Mouse (Mus musculus) cerebellum, postnatal 4 days (tissue): Measurements from ENCODE around the gene C130074G19Rik.
A peak's percentile ranks its signal among the peaks of the same experiment; 100 is the strongest.

Experiments
- DNase-seq, 2 experiments: peaks; one replicate each; pipeline ENCODE4 v3.0.0; 2022; ENCODE audit warnings: low spot score in 2 of 2, mixed read lengths in 1 of 2

C130074G19Rik gene

GRCm38 (mm10) chr1:184882281-184883268, at the start of gene C130074G19Rik:
TSS of gene C130074G19Rik (minus strand) at chr1:184883218.
- DNase-seq: peak in 1 of 2 experiments; percentile 16

GRCm38 (mm10) chr1:184931097-184931496, 48.1 kb upstream of the C130074G19Rik start:
- no peak for DNase-seq

GRCm38 (mm10) chr1:184928382-184928781, 45.4 kb upstream of the C130074G19Rik start:
- no peak for DNase-seq

GRCm38 (mm10) chr1:184927911-184928310, 44.9 kb upstream of the C130074G19Rik start:
- no peak for DNase-seq

- no peak for DNase-seq
Observed at GRCm38 (mm10) chr1:184922824-184923223, 39.8 kb upstream of the C130074G19Rik start.

- DNase-seq: no peak
Observed at GRCm38 (mm10) chr1:184920057-184920456, 37.0 kb upstream of the C130074G19Rik start.

GRCm38 (mm10) chr1:184918227-184918888, 35.3 kb upstream of the C130074G19Rik start:
- DNase-seq: no peak

GRCm38 (mm10) chr1:184912336-184912735, 29.3 kb upstream of the C130074G19Rik start:
- no peak for DNase-seq

- DNase-seq: no peak
Observed at GRCm38 (mm10) chr1:184911861-184912260, 28.8 kb upstream of the C130074G19Rik start.

GRCm38 (mm10) chr1:184908558-184908957, 25.5 kb upstream of the C130074G19Rik start:
- DNase-seq: no peak

GRCm38 (mm10) chr1:184905904-184906745, 23.1 kb upstream of the C130074G19Rik start:
- no peak for DNase-seq

- DNase-seq: peak in 1 of 2 experiments; percentile 63
Observed at GRCm38 (mm10) chr1:184905371-184905770, 22.4 kb upstream of the C130074G19Rik start.

GRCm38 (mm10) chr1:184903697-184904096, 20.7 kb upstream of the C130074G19Rik start:
- no peak for DNase-seq

- no peak for DNase-seq
Observed at GRCm38 (mm10) chr1:184902886-184903285, 19.9 kb upstream of the C130074G19Rik start.

GRCm38 (mm10) chr1:184897350-184897749, 14.3 kb upstream of the C130074G19Rik start:
- no peak for DNase-seq

- no peak for DNase-seq
Observed at GRCm38 (mm10) chr1:184891998-184892397, 9.0 kb upstream of the C130074G19Rik start.

GRCm38 (mm10) chr1:184889454-184889853, 6.4 kb upstream of the C130074G19Rik start:
- no peak for DNase-seq

- no peak for DNase-seq
Observed at GRCm38 (mm10) chr1:184886160-184886559, 3.1 kb upstream of the C130074G19Rik start.

GRCm38 (mm10) chr1:184881861-184882260, 1.2 kb downstream of the C130074G19Rik start:
- DNase-seq: no peak

GRCm38 (mm10) chr1:184881211-184881610, 1.8 kb downstream of the C130074G19Rik start:
- DNase-seq: no peak

GRCm38 (mm10) chr1:184878860-184879259, 4.2 kb downstream of the C130074G19Rik start:
- DNase-seq: no peak

- DNase-seq: no peak
Observed at GRCm38 (mm10) chr1:184877306-184877705, 5.7 kb downstream of the C130074G19Rik start.
